Mouse (Mus musculus) kidney, postnatal 4 days (tissue): ENCODE results near the gene Negr1.

Experiments used
- DNase-seq, 2 experiments: peaks; one replicate each; pipeline ENCODE4 v3.0.0; 2021; ENCODE audit warnings: mixed read lengths in 2 of 2

Gene Negr1

DNA sequence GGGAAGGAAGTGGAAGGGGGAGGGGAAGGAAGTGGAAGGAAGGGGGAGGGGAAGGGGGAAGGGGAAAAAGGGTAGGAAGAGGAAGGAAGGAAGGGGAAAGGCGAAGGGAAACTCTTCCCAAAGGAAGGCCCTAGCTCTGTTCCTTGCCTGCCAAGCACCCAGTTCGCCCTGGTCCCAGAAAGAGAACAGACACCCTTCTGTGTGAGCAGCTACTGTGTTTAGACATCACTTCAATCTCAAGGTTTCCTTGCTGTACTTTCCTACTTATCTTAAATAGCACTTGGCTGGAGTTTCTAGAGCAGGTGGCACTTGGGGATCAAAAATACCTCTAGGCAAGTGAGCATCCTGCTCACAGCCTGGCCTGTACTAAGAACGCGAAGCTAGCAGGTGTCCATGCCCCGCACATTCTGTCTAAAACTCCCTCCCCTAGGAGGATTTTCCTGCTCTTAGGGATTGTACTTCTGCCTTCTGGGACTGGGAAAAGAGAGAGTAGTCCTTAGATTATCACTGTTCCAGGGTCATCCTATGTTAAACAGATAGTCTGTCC is 128.5 kb downstream of the Negr1 start:
- no peak for DNase-seq

DNA sequence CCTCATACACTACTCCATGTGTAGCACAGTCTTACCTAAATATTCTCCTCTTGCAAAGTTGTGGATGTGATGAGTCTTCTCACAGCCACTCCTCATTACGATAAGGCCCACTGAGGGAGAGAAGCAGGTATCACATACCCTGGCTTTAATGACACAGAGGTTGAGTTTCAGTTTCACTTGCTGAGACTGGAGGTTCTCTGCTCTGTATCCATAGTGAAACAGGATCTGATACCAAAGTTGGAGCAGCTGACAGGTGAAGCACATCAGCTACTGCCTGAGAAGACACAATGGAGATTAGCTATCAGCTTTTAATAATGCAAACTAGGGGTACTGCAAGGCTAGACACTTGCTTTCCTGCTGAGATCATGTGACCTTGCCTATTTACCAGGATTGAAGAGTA is 137.1 kb downstream of the Negr1 start:
- DNase-seq = no peak

DNA sequence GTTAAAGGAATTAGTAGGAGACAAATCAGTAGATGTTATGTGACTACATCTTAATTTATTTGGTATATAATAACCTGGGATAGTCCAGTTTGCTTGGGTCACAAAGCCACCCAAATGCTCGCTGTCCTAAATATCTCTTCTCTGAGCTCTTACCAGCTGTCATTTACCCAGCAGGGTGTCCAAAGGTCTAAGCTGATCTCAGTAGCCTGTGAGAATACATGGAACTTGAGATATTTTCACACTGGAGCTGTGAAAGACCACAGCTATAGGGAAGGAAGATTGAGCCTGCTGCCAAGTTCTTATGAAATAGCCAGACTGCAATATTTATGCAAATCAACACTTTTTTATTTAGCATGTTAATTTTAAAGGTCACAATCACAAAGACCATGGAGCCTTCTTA is 141.6 kb downstream of the Negr1 start:
- DNase-seq = no peak

DNA sequence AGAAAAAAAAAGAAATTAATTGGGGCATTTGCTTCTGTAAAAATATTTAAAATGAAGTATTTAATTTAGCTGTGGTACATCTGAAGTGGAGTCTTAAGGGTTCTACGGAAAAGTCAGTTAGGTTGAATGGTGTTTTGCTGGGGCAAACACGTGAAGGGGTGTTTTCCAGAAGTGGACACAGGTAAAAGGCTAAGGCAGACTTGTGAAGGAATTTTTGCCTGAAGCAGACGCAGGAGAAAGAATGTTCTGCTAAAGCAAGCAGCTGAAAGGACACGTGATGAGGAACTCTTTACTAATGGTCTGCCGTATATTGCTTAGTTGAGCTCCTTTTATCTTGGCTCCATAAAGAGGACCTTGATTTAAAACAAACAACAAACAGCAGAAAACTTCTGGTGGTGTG is 148.6 kb downstream of the Negr1 start:
- no peak for DNase-seq

DNA sequence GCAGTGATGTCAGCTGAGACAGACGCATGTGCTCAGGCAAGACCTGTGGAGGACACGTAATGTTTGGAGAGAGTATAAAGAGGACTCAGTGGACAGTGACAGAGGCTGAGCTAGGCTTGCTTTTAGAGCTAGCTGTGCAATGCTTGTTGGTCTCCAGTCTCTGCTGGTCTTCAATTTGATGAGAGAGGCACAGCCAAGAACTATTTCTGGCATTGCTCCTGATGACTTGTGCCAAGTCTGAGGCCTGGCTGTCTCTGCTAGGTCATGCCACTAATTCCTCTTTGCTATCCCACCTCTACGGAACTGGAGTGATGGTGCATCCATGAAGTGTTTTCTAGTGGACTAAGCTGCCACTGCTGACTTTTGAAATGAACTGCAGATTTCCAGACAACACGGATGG is 149.1 kb downstream of the Negr1 start:
- no peak for DNase-seq

DNA sequence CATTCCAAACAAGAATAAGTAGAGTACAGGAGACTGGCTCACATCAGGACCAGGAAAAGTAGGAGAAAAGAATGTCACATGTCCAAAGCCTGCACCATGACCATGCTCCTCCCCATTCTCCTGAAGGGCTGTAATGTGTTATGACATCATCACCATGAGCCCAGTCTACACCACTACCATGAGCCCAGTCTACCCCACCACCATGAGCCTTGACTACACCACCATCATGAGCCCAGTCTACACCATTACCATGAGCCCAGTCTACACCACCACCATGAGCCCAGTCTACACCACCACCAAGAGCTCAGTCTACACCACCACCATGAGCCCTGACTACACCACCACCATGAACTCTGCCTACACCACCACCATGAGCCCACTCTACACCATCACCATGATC is 174.7 kb downstream of the Negr1 start:
- no peak for DNase-seq

DNA sequence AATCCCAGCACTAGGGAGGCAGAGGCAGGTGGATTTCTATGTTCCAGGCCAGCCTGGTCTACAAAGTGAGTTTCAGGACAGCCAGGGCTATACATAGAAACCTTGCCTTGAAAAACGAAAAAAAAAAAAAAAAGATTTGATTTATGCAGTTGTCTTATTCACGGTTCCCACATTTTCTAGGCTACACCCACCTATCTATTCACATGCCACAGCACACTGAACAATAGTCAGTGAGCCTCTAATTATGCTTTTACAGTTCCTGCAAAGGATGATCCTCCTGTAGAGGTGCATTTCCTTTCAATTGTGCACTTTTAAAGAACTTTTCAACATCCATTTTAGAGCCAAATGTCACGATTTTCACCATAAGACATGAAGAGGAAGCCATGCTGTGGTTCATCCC is 177.9 kb downstream of the Negr1 start:
- DNase-seq = no peak

DNA sequence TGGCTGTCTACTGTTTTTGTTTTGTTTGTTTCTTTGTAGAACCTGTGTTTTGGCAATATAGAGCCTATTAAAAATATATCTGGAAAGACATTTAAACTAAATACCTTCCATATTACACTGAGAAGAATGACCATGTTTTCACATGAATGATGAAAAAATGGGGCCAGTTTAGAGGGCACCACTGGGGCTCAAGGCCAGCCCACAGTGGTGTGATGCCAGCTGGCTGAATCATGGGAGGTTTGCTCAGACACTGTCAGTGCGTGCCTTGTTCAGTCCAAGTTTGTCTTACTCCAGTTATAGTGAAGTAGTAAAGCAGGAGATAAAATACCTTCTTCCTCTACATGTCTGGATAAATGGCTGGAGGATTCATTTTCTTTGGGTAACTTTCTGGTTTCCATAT is 181.7 kb downstream of the Negr1 start:
- no peak for DNase-seq

DNA sequence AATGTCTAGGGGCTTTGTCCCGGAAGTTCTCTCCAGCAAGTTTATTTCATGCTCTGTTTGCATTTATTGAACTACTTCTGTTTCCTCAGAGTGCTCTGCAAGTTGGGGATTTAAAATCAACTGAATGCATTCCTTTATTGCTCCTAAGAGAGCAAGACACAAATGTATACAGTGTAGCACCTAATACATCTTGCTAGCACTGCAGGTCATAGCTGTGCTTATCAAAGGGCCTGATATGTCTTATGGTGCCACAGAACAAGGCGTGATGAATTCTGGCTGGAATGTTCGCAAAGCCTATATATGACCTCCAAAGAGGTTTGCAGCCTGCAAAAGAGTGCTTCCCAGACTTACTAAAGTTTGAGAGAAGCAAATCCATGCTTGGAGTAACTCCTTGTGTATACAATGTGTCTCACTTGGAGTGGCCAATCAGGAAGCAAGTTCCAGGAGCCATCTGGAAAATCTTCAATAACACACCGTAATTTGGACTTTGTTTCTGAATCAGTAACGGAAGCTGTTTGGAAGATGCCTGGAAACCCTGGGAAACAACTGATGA is 183.7 kb downstream of the Negr1 start:
- DNase-seq = no peak

DNA sequence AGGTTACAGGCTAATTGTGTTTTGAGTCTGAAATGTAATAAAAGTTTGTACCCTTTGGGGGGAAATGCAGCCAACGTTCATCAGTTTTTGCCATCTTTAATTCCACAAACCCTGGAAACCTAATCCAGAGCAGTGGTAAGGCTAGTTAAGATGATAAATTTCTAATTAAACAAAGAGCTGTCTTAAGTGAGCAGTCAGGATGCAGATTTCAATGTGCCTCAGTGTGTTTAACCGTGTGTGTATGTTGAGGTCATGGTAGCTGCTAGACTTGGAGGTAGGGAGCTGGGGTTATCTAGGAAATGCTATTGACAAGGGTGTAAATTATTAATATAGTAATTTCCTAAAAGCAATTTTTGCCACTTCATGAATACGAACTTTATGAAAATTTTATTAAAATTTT is 185.9 kb downstream of the Negr1 start:
- DNase-seq = no peak

DNA sequence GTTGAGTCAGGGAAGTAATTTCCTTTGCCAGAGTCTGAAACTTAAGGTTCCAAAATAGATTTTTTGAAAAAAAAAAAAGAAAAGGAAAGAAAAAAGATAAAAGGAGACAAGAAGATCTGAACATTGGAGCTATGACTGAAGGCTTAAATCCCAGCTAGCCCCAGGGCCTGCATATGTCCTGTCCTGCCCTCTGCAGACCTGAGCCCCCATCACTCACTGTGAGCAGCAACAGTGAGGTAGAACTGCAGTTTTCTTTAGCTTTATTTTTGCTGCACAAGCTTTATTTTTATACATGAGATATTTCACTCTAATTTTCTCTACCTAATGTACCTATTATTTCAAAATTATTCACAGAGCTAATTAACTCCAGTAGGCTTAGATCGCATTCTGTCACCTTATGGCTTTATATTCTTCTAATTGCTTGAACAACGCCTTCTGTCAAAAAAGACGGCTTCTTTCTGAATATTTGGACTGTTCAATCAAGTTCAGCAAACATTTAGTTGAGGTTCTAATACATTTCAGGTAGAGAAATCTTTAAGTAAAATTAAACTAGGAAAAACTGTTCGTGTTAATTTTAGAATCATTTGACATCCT is 192.3 kb downstream of the Negr1 start:
- no peak for DNase-seq

DNA sequence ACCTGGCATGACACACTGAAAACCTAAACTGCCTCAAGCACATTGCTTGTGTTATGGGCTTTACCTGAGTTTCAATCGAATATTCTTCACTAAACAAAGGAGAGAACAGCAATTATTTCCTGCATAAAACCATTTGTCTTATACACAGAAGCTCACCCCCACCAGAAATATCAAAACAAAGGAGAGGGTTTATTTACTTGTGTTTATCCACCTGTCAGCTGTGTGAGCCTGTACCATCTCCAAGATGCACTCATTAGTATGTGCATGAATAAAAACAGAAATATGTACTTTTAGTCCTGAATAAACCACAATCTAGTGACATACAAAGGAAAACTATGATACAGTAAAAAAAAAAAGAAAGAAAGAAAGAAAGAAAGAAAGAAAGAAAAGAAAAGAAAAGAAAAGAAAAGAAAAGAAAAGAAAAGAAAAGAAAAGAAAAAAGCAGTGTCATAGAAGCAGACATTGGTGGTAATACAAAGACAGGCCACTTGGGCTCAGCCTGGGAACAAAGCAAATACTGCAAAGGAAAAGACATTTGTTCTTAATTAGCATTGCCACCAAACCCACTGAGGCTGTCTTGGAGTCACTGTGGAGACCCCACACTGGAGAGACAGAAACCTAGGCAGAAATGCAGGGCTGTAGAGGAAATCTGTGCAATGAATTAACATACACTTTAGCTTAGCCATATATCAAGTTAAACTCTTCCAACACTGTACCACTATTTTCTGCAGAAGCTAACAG is 193.4 kb downstream of the Negr1 start:
- DNase-seq = no peak

DNA sequence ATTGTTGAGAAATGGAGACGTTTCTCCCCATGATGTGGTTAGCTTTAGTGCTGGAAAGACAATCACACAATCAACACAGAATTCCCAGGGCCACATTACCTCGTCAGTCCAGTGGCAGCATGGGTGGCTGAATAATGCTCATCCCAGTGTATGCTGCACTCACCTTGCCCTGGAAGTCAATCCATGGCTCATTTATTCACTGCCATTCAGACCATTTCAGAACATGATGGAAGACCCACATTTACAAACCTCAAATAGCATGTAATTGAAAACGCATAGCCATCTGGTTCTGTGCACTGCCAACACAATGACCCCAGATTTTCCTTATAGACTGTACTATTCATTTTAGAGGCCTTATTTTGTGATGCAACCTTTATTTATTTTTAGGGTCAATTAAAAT is 203.4 kb downstream of the Negr1 start:
- DNase-seq = no peak

DNA sequence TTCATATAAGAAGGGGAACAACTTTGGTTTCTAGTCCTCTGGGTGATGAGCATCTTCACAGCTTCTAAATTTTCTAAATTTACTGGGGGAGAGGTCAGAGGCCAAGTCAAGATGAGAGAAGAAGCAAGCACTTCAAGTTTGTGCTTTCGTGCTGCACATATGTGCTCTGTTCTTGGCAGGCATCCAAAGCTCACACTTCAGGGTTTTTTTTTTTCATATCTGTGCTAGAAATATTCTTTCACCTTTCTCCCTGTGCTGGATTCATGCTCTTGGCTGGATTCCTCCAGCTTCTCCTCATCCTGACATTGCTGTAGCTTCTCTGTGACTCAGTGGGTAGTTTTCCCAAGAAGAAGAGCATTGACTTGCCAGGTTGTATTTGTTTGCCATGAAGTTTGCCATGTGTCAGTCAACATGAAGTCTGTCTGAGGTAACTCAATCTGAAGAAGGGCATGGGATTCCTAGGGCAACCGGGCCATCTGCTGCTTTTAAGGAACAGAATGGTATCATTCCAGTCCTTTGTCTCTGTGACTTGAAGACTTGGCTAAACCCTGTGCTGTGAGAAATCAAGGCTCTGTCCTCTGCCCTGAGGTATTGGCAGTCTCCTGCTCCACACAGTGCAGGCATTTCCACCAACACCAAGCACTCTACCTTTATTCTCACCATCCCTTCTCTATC is 204.7 kb downstream of the Negr1 start:
- DNase-seq = no peak

DNA sequence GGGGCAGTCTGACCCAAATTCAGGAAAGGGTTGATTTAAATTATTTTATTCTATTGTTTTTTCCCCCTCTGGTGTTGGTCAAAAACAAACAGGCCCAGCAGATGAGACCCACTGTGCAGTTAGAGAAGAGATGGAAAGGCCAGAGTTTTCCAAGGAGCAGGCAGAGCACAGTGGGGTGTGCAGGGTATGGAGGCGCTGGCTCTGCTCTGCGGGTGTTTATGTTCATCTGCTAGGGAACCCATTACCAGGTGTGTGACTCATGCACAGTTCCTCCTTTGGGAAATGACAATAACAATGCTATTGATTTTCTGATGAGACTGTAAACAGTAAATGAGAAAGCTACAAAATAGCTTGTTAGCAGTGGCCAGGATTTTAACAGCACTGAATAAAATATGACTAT is 210.0 kb downstream of the Negr1 start:
- DNase-seq = no peak

DNA sequence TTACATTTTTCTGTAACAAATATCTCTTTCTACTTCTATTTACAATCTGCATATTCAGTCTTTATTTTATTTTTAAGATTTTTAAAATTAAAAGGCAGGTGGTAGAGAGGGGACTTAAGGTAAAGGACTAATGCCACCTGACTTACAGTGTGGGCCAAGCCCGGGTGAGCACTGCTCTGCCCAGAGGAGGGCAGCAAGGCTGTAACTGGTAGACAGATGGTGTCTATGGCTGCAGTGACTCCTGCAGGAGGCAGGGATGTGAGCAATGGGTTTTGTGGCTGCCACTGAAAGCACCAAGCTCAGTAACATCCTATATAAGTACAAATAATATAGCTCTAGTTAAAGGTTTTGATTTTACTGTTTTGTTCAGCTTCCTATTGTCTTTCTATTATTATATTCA is 210.5 kb downstream of the Negr1 start:
- DNase-seq = no peak

DNA sequence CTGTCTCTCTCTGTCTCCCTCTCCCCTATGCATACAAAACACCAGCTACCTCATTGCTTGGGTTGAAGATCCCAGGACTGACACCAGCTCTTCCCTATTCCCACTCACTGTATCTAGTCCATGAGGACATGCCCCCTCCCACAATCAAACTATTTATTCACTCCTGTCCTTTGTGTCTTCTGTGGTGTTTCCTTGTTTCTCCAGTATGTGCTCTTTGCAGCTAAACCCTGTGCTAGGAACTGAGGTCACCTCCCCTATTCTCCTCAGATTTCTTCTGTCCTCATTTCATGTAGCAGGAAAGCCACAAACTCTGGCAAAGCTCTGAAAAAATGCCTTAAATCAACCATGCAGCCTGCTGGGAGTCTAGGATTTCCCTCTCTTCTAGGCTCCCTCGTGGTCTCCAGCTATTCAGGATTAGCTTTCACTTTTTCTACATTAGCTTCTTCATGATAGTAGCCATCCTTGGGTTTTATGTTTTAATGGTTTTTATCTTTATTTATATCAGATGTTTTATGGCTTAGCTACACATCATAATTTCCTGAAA is 222.8 kb downstream of the Negr1 start:
- DNase-seq = no peak

DNA sequence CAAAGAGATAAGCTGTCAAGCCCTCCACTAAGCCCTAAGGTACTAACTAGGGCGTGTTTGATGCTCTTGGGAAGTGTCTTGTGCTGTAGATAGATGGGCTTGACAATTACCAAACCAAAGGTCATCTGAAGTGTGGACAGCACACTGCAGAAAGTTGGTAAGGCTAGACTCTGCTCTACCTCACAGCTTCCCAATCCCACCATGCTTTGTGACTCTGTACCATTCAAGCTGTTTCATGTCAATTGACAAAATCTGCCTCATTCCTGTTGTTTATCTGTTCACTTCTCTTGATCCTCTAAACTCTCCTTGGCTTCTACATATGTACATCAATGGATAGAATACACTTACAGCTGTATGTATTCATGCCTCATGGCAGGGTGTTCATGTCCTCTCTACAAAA is 224.8 kb downstream of the Negr1 start:
- no peak for DNase-seq

DNA sequence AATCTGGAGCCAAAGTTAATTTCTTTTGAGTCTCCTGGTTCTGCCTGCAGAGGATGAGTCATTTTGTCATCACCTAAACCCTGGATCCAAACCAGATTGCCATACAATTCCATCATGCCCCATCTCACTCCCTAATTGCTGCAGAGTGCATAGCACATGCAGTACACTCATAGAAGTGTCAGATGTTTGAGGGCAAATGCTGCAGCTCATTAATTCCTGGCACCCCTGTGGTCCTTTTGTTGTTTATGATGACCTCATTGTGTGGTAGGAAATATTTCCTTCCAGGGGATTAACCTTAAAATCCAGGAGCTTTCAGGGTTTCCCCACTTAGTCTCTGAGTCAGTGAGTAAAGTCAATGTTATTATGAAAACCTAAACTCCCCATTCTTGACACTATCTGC is 229.6 kb downstream of the Negr1 start:
- no peak for DNase-seq

DNA sequence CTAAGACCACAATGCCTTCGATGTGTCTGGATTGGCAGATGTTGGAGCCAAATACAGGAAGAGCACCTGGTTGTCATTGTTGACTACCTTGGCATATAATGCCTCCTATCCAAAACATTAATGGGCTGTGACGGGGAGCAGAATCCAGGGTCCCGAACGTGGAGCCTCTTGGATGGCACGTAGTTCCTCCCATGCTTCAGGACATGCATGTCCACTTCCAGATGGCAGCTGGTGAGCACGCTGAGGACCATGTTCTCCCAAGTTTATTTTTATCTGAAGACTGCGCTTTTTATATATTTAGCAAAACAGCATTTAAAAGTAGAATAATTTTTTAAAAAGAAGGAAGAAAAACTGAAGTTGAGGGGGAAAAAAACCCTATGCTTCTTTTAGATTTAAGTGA is 231.1 kb downstream of the Negr1 start:
- DNase-seq = no peak

DNA sequence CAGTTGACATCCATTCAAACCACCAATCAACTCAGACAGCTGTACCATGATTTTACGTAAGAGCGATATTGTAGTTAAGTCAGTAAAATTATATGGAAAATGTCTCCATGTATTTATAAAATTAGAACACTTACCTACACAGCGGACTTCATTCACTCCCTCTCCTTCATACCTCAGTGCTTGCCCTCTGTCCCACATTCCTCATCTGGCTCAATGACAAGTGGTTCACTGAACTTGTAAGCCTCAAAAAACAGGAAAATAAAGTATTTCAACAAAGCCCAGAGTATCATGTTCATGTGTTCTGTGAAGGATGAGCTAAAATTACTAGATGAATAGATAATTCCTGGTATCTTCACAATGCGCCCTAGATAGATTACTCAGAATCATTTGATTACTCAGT is 232.5 kb downstream of the Negr1 start:
- no peak for DNase-seq

DNA sequence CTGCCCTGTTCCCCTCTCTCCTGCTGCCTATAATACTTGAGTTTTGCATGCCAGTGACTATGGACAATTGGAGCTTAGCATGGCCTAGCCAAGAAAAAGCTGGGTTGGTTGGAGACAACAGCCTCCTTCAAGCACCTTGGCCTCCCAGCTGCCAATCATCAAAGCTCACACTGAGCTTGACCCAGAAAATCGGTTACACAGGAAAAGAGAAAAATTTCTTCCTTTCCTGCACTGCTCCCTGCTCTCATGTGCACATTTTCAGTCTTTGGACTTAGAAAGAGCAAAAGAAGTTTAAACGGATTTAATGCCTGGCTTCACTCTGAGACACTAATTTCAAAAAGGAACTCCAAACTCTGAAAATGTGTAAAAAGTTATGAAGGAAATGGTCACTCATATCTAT is 233.0 kb downstream of the Negr1 start:
- no peak for DNase-seq

DNA sequence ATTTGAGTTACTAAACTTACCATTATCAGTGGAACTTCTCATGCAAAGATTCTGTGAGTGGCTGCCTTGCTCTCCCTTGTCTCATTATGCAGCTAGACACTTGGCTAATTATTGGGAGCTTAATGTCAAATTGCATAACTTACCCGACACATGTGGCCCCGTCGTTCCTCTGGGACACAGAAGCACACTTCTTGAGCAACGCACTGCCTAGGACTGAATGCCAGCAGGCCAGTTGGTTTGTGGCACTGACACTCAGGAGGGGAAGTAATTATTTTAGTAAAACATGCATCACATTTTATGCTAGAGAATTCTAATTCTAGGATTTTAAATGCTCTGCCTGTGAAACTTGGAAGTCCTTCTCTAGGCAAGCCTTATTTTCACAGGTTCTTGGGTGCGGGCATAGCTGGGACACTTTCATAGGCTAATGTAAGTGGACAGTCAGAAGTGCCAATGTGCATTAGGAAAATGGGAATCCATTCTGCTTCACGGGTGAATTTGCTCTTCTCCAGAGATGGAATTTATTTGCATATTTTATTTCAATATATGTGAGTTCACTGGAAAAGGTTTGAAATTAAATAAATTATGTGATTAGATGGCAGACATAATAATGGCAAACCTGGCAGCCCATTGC is 234.6 kb downstream of the Negr1 start:
- no peak for DNase-seq
